Mouse (Mus musculus) testis, adult 2 months (tissue): ENCODE measurements around the gene Carmil3.

Experiments used
- CTCF ChIP-seq: fragments of 200-500 bp; IDR thresholded peaks from 2 replicates; pipeline ENCODE4 v1.5.1; 2012; ENCODE audit warnings: low read depth, mild to moderate bottlenecking, inconsistent platforms, low read length, moderate library complexity; ENCODE audit not compliant: control insufficient read depth, insufficient read depth, insufficient replicate concordance
- POLR2A ChIP-seq: fragments of 200-500 bp; IDR thresholded peaks from 2 replicates; pipeline ENCODE4 v1.6.1; 2012; ENCODE audit warnings: low read depth, mild to moderate bottlenecking, inconsistent platforms, low read length, moderate library complexity; ENCODE audit not compliant: control insufficient read depth

GRCm38 (mm10) chr14:55542268-55542667 lies 51.8 kb downstream of the Carmil3 start:
- TF ChIP-seq CTCF (no peak), POLR2A (no peak)
